Mouse (Mus musculus) brown adipose tissue, adult 24 weeks (tissue): ENCODE measurements around the gene Bcl3. TPM values are rescaled to one million over a fixed set of nuclear protein-coding genes. Genes with fewer than 3 reads are reported as not detected.
A peak's percentile ranks its signal among the peaks of the same experiment; 100 is the strongest.

ENCODE experiments used
- H3K27ac ChIP-seq: fragments of 200-500 bp; replicated peaks from 2 replicates; pipeline ENCODE4 v1.5.1; 2012; ENCODE audit warnings: low read depth, mild to moderate bottlenecking, low read length
- H3K4me1 ChIP-seq: fragments of 200-500 bp; 2 replicates; pipeline ENCODE4 v1.6.1; 2012; ENCODE audit warnings: low read length, mixed read lengths; ENCODE audit not compliant: control insufficient read depth, insufficient read depth, insufficient read length
- H3K4me3 ChIP-seq: fragments of 200-500 bp; 2 replicates; pipeline ENCODE4 v1.5.1; 2012; ENCODE audit warnings: low read depth, mild to moderate bottlenecking, low read length, moderate library complexity; ENCODE audit not compliant: insufficient read depth
- polyA plus RNA-seq: library from polyadenylated mRNA; stranded (reverse); fragments of >200 nt; gene quantifications from 2 replicates; pipeline ENCODE4 v1.2.4, GENCODE M21; 2012; ENCODE audit not compliant: missing spikeins, insufficient read depth, insufficient read length

Bcl3 gene
- polyA plus RNA-seq, 1 experiment: 24.3 TPM

- 0 out of 2 replicates have a peak overlapping the region, but pooled peaks have one; percentile 9 for H3K4me3 ChIP-seq
- no peak overlapping the region for H3K27ac ChIP-seq
- H3K4me1 ChIP-seq: peaks cover 5% of the 10 kb centered on the region; the same call in 1 of the 2 replicates
Observed at GRCm38 (mm10) chr7:19843561-19843960, 21.0 kb upstream of the Bcl3 start.

- Histone ChIP-seq H3K4me3 (no peak overlapping the region), H3K4me1 (peaks cover 3% of the 10 kb centered on the region; the same call in 1 of the 2 replicates), H3K27ac (no peak overlapping the region)
Observed at GRCm38 (mm10) chr7:19842885-19843504, 20.4 kb upstream of the Bcl3 start.

GRCm38 (mm10) chr7:19841686-19842413, 19.3 kb upstream of the Bcl3 start:
- Histone ChIP-seq H3K4me3 (no peak overlapping the region), H3K27ac (no peak overlapping the region), H3K4me1 (no peaks in the 10 kb centered on the region)

DNA sequence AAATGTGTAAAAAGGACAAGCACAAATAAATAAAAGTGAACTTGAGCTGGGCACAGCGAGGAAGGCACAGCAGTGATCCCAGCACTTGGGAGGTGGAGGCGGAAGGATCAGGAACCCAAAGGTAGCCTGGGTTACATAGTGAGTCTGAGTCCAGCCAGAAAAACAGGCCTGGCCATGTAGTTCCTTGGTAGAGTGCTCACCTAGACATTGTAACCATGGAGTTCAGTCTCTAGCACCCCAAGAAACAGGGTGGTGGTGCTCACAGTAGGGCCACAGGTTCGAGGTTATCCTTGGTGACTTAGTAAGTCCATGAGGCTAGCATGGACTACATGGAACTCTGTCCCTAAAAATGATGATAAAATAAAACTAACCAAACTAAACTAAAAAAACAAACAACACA, 18.4 kb upstream of the Bcl3 start:
- Histone ChIP-seq H3K4me3 (no peak overlapping the region), H3K4me1 (no peaks in the 10 kb centered on the region), H3K27ac (no peak overlapping the region)

GRCm38 (mm10) chr7:19840371-19840770, 17.8 kb upstream of the Bcl3 start:
- no peak overlapping the region for H3K27ac ChIP-seq
- H3K4me3 ChIP-seq: no peak overlapping the region

GRCm38 (mm10) chr7:19836843-19837242, 14.3 kb upstream of the Bcl3 start:
- Histone ChIP-seq H3K4me1 (no peaks in the 10 kb centered on the region), H3K4me3 (no peak overlapping the region), H3K27ac (no peak overlapping the region)

More at GRCm38 (mm10) chr7:19840371-19840770, 17.8 kb upstream of the Bcl3 start:
- no peaks in the 10 kb centered on the region for H3K4me1 ChIP-seq

DNA sequence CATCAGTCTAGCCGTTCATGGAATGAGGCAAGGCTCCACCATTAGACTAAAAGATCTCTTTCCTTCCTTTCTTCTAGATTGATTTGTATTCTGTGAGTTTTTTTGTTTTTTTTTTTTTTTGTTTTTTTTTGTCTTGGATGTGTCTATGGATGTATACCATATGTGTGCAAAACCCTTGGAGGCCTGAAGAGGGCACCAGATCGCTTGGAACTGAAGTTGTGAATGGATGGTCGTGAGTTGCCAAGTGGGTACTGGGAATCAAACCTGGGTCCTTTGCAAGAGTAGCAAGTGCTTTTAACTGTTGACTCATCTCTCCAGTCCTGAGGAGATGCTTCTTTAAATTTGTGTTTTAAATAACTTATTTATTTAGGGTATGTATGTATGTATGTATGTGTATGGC, 11.5 kb upstream of the Bcl3 start:
- H3K4me1 ChIP-seq: peaks cover 10% of the 10 kb centered on the region
- H3K27ac ChIP-seq: no peak overlapping the region
- H3K4me3 ChIP-seq: no peak overlapping the region

DNA sequence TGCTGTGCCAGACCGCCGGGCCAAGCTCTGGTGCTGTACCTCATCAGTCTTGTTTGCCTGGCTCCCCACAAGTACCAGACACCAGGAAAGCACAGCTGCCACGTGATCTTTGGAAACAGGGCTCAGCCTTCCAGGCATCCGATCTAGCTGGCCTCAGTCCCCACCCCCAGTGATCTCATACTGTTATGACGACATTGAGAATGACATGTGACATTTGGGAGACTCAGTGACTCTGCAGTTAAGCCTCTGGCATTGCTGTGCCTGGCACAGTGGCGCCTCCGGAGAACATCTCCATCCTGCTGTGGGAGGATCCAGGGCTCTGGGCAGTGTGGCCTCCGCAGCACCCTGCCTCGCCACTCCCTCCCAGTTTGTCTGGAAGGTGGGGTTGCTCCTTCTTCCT, 9.3 kb upstream of the Bcl3 start:
- peaks cover 10% of the 10 kb centered on the region for H3K4me1 ChIP-seq
- H3K27ac ChIP-seq: no peak overlapping the region
- H3K4me3 ChIP-seq: no peak overlapping the region

DNA sequence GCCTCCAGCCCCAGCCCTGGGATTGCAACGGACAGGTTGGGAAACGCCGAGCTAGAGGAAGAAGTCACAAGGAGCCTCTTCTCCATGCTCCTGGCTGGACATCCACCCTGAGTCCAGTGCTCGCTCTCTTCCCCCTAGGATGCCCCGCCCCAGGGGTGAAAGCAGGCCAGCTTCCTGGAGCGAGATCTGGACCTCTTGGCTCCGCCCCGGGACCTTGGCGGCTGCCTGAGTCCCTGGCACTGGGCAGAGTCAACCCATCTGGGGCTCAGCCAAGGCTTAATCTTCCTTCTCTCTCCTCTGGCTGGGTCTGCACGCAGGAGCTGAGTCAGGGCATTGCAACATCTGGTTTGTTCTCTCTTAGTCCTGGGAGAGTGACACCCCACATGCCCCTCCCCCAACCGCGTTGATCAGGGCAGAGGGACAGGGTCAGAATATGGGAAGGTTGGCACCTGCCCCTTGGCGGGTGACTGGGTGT, 8.1 kb upstream of the Bcl3 start:
- peak overlapping the region; percentile 21 for H3K27ac ChIP-seq
- H3K4me1 ChIP-seq: peaks cover 12% of the 10 kb centered on the region
- H3K4me3 ChIP-seq: no peak overlapping the region

DNA sequence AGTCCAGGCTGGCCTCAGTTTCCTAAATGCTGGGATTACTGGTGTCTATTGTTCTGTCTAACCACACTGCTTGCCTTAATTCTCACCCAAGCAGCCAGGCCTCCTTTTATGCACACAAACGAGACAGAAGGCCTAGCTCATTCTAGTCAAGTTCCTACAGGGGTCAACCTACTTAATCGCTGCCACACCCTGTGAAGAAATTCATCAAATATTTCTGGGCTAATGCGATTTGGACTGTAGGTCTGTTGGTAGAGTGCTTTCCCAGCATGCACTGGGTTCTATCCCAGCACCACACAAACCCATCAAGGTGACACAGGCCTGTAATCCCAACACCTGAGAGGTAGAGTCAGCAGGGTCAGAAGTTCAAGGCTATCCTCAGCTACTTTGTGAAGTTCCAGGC, 7.1 kb upstream of the Bcl3 start:
- peaks cover 14% of the 10 kb centered on the region for H3K4me1 ChIP-seq
- no peak overlapping the region for H3K27ac ChIP-seq
- no peak overlapping the region for H3K4me3 ChIP-seq

DNA sequence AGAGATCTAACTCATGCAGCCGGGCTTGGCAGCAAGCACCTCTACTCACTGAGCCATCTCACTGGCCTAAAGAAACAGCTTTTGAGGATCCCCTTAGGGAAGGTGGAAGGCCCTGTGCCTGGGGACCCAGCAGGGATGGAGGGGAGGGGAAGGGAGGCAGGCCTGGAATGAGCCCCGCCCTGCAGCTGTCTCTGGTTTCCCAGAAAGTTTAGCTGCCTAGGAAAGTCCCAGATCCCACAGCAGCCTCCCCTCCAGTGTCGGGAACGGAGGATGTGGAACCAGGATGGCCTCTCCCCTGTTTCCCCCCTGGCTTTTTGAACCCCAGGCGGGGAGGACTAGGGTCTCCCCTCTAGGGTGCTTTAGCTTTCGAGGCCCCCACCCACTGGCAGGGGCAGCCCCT, 4.2 kb upstream of the Bcl3 start:
- no peak overlapping the region for H3K4me3 ChIP-seq
- H3K27ac ChIP-seq: no peak overlapping the region

GRCm38 (mm10) chr7:19824182-19824973, 1.8 kb upstream of the Bcl3 start:
- Histone ChIP-seq H3K4me3 (no peak overlapping the region), H3K4me1 (peaks cover 25% of the 10 kb centered on the region), H3K27ac (peak overlapping the region; percentile 95)

More for the DNA sequence above, 4.2 kb upstream of the Bcl3 start:
- H3K4me1 ChIP-seq: peaks cover 29% of the 10 kb centered on the region

GRCm38 (mm10) chr7:19823256-19824181, 949 bp upstream of the Bcl3 start:
- peak overlapping the region; percentile 95 for H3K27ac ChIP-seq
- peak overlapping the region; percentile 87; the same call in 1 of the 2 replicates for H3K4me3 ChIP-seq
- H3K4me1 ChIP-seq: peaks cover 27% of the 10 kb centered on the region

GRCm38 (mm10) chr7:19822193-19822592, 377 bp downstream of the Bcl3 start:
- Histone ChIP-seq H3K4me1 (peaks cover 38% of the 10 kb centered on the region), H3K27ac (peak overlapping the region; percentile 79), H3K4me3 (peak overlapping the region; percentile 87)
